Mouse (Mus musculus): Measurements from ENCODE around the gene Duoxa1. TPM values are rescaled to one million over a fixed set of nuclear protein-coding genes. Genes with fewer than 3 reads are reported as not detected.
"Not testable (repeated sequence)": the region's sequence is repeated elsewhere in the genome, so short reads cannot be mapped to it uniquely, and the experiment has no call there.

Duoxa1 gene
- polyA plus RNA-seq, 1 experiment from 2014 or later = 11.4 TPM

GRCm38 (mm10) chr2:122345106-122345893, 31.8 kb upstream of the Duoxa1 start:
- no peak overlapping the region for H3K4me2 ChIP-seq (ENCODE audit: low read depth, low read length)

GRCm38 (mm10) chr2:122337291-122337690, 23.8 kb upstream of the Duoxa1 start:
- no peaks in the 10 kb centered on the region for H3K9me3 ChIP-seq (replicated peaks; ENCODE audit: control insufficient read depth, low read length)
- no peak overlapping the region for H3K9ac ChIP-seq (ENCODE audit: low read length)
- no peak overlapping the region for H3K27ac ChIP-seq (ENCODE audit: low read length)
- H3K27me3 ChIP-seq (ENCODE audit: control insufficient read depth, insufficient read depth, low read length) = no peaks in the 10 kb centered on the region
- WGBS = 60% methylated on average over 21 of the region's 21 CpGs
- no peaks in the 10 kb centered on the region for H3K4me1 ChIP-seq (ENCODE audit: control insufficient read depth, insufficient read depth, low read length)
- ATAC-seq (ENCODE audit: insufficient read depth, low FRiP score) = no peak
- no peaks in the 10 kb centered on the region for H3K36me3 ChIP-seq (ENCODE audit: control insufficient read depth, insufficient read depth, low read length)
- no peak overlapping the region for H3K4me2 ChIP-seq (ENCODE audit: low read depth, low read length)
- H3K4me3 ChIP-seq (replicated peaks; ENCODE audit: low read length) = no peak overlapping the region

More at GRCm38 (mm10) chr2:122345106-122345893, 31.8 kb upstream of the Duoxa1 start:
- peaks cover 12% of the 10 kb centered on the region for H3K4me1 ChIP-seq (ENCODE audit: control insufficient read depth, insufficient read depth, low read length)
- H3K36me3 ChIP-seq (ENCODE audit: control insufficient read depth, insufficient read depth, low read length) = no peaks in the 10 kb centered on the region
- H3K9me3 ChIP-seq (replicated peaks; ENCODE audit: control insufficient read depth, low read length) = no peaks in the 10 kb centered on the region
- no peaks in the 10 kb centered on the region for H3K27me3 ChIP-seq (ENCODE audit: control insufficient read depth, insufficient read depth, low read length)
- 69% methylated on average over 6 of the region's 6 CpGs for WGBS
- no peak overlapping the region for H3K9ac ChIP-seq (ENCODE audit: low read length)
- H3K4me3 ChIP-seq (replicated peaks; ENCODE audit: low read length) = no peak overlapping the region
- ATAC-seq (ENCODE audit: insufficient read depth, low FRiP score) = peak; percentile 21
- H3K27ac ChIP-seq (ENCODE audit: low read length) = peak overlapping the region; percentile 90

- 0 out of 2 replicates have a peak, but pooled peaks have one; percentile 27 for ATAC-seq (ENCODE audit: insufficient read depth, low FRiP score)
- Histone ChIP-seq H3K27me3 (ENCODE audit: control insufficient read depth, insufficient read depth, low read length) (no peaks in the 10 kb centered on the region), H3K9me3 (replicated peaks; ENCODE audit: control insufficient read depth, low read length) (no peaks in the 10 kb centered on the region), H3K36me3 (ENCODE audit: control insufficient read depth, insufficient read depth, low read length) (no peaks in the 10 kb centered on the region), H3K4me1 (ENCODE audit: control insufficient read depth, insufficient read depth, low read length) (no peaks in the 10 kb centered on the region), H3K27ac (ENCODE audit: low read length) (no peak overlapping the region), H3K4me3 (replicated peaks; ENCODE audit: low read length) (no peak overlapping the region), H3K9ac (ENCODE audit: low read length) (no peak overlapping the region), H3K4me2 (ENCODE audit: low read depth, low read length) (no peak overlapping the region)
- WGBS = 33% methylated on average over 3 of the region's 3 CpGs
Measured at GRCm38 (mm10) chr2:122334170-122334569, 20.6 kb upstream of the Duoxa1 start.

- Histone ChIP-seq H3K36me3 (ENCODE audit: control insufficient read depth, insufficient read depth, low read length) (no peaks in the 10 kb centered on the region), H3K27me3 (ENCODE audit: control insufficient read depth, insufficient read depth, low read length) (no peaks in the 10 kb centered on the region), H3K4me2 (ENCODE audit: low read depth, low read length) (no peak overlapping the region), H3K27ac (ENCODE audit: low read length) (no peak overlapping the region), H3K9me3 (replicated peaks; ENCODE audit: control insufficient read depth, low read length) (no peaks in the 10 kb centered on the region), H3K4me3 (replicated peaks; ENCODE audit: low read length) (no peak overlapping the region), H3K9ac (ENCODE audit: low read length) (no peak overlapping the region), H3K4me1 (ENCODE audit: control insufficient read depth, insufficient read depth, low read length) (no peaks in the 10 kb centered on the region)
- no peak for ATAC-seq (ENCODE audit: insufficient read depth, low FRiP score)
- 72% methylated on average over 3 of the region's 3 CpGs for WGBS
Measured at GRCm38 (mm10) chr2:122332222-122332621, 18.7 kb upstream of the Duoxa1 start.

GRCm38 (mm10) chr2:122330317-122330716, 16.8 kb upstream of the Duoxa1 start:
- not testable (repeated sequence) for ATAC-seq (ENCODE audit: insufficient read depth, low FRiP score); H3K27ac ChIP-seq (ENCODE audit: low read length); H3K36me3 ChIP-seq (ENCODE audit: control insufficient read depth, insufficient read depth, low read length); H3K4me2 ChIP-seq (ENCODE audit: low read depth, low read length); H3K9ac ChIP-seq (ENCODE audit: low read length); H3K9me3 ChIP-seq (replicated peaks; ENCODE audit: control insufficient read depth, low read length); H3K4me1 ChIP-seq (ENCODE audit: control insufficient read depth, insufficient read depth, low read length); H3K4me3 ChIP-seq (replicated peaks; ENCODE audit: low read length); H3K27me3 ChIP-seq (ENCODE audit: control insufficient read depth, insufficient read depth, low read length)
- WGBS = 85% methylated on average over 5 of the region's 6 CpGs

- Histone ChIP-seq H3K4me3 (replicated peaks; ENCODE audit: low read length) (no peak overlapping the region), H3K36me3 (ENCODE audit: control insufficient read depth, insufficient read depth, low read length) (no peaks in the 10 kb centered on the region), H3K27ac (ENCODE audit: low read length) (no peak overlapping the region), H3K27me3 (ENCODE audit: control insufficient read depth, insufficient read depth, low read length) (no peaks in the 10 kb centered on the region), H3K4me1 (ENCODE audit: control insufficient read depth, insufficient read depth, low read length) (no peaks in the 10 kb centered on the region), H3K4me2 (ENCODE audit: low read depth, low read length) (no peak overlapping the region), H3K9ac (ENCODE audit: low read length) (no peak overlapping the region), H3K9me3 (replicated peaks; ENCODE audit: control insufficient read depth, low read length) (no peaks in the 10 kb centered on the region)
- WGBS = 55% methylated on average over 3 of the region's 3 CpGs
- no peak for ATAC-seq (ENCODE audit: insufficient read depth, low FRiP score)
Measured at GRCm38 (mm10) chr2:122327986-122328385, 14.5 kb upstream of the Duoxa1 start.

GRCm38 (mm10) chr2:122325361-122325760, 11.8 kb upstream of the Duoxa1 start:
- Histone ChIP-seq H3K27me3 (ENCODE audit: control insufficient read depth, insufficient read depth, low read length) (no peaks in the 10 kb centered on the region), H3K9ac (ENCODE audit: low read length) (no peak overlapping the region), H3K27ac (ENCODE audit: low read length) (no peak overlapping the region), H3K4me2 (ENCODE audit: low read depth, low read length) (no peak overlapping the region), H3K4me3 (replicated peaks; ENCODE audit: low read length) (no peak overlapping the region), H3K9me3 (replicated peaks; ENCODE audit: control insufficient read depth, low read length) (no peaks in the 10 kb centered on the region), H3K4me1 (ENCODE audit: control insufficient read depth, insufficient read depth, low read length) (no peaks in the 10 kb centered on the region), H3K36me3 (ENCODE audit: control insufficient read depth, insufficient read depth, low read length) (no peaks in the 10 kb centered on the region)
- 61% methylated on average over 2 of the region's 2 CpGs for WGBS
- ATAC-seq (ENCODE audit: insufficient read depth, low FRiP score) = no peak

GRCm38 (mm10) chr2:122324586-122324985, 11.1 kb upstream of the Duoxa1 start:
- Histone ChIP-seq H3K4me1 (ENCODE audit: control insufficient read depth, insufficient read depth, low read length) (no peaks in the 10 kb centered on the region), H3K4me3 (replicated peaks; ENCODE audit: low read length) (no peak overlapping the region), H3K9ac (ENCODE audit: low read length) (no peak overlapping the region), H3K27me3 (ENCODE audit: control insufficient read depth, insufficient read depth, low read length) (no peaks in the 10 kb centered on the region), H3K4me2 (ENCODE audit: low read depth, low read length) (no peak overlapping the region), H3K36me3 (ENCODE audit: control insufficient read depth, insufficient read depth, low read length) (no peaks in the 10 kb centered on the region), H3K9me3 (replicated peaks; ENCODE audit: control insufficient read depth, low read length) (no peaks in the 10 kb centered on the region), H3K27ac (ENCODE audit: low read length) (no peak overlapping the region)
- 71% methylated on average over 3 of the region's 3 CpGs for WGBS
- no peak for ATAC-seq (ENCODE audit: insufficient read depth, low FRiP score)

GRCm38 (mm10) chr2:122323960-122324359, 10.4 kb upstream of the Duoxa1 start:
- WGBS = 43% methylated on average over 3 of the region's 3 CpGs
- H3K27ac ChIP-seq (ENCODE audit: low read length) = no peak overlapping the region
- no peaks in the 10 kb centered on the region for H3K36me3 ChIP-seq (ENCODE audit: control insufficient read depth, insufficient read depth, low read length)
- no peak overlapping the region for H3K9ac ChIP-seq (ENCODE audit: low read length)
- H3K27me3 ChIP-seq (ENCODE audit: control insufficient read depth, insufficient read depth, low read length) = no peaks in the 10 kb centered on the region
- no peaks in the 10 kb centered on the region for H3K4me1 ChIP-seq (ENCODE audit: control insufficient read depth, insufficient read depth, low read length)
- no peaks in the 10 kb centered on the region for H3K9me3 ChIP-seq (replicated peaks; ENCODE audit: control insufficient read depth, low read length)
- no peak for ATAC-seq (ENCODE audit: insufficient read depth, low FRiP score)
- no peak overlapping the region for H3K4me3 ChIP-seq (replicated peaks; ENCODE audit: low read length)
- no peak overlapping the region for H3K4me2 ChIP-seq (ENCODE audit: low read depth, low read length)
